Mouse (Mus musculus) pancreas, adult 10 weeks (tissue): Measurements from ENCODE around the gene AC141477.1. TPM values are rescaled to one million over a fixed set of nuclear protein-coding genes. Genes with fewer than 3 reads are reported as not detected.

ENCODE experiments used
- polyA plus RNA-seq: library from polyadenylated mRNA; stranded (reverse); fragments of 350-450 nt; fragmentation: Illumina TruSeq; extraction: RNeasy Lipid Tissue Mini Kit (QIAGEN cat#74804); gene quantifications from one replicate; pipeline ENCODE4 v1.2.3, GENCODE M21; 2015; ENCODE audit warnings: low read depth, low replicate concordance; ENCODE audit not compliant: insufficient read depth

AC141477.1 gene
- polyA plus RNA-seq = not detected

DNA sequence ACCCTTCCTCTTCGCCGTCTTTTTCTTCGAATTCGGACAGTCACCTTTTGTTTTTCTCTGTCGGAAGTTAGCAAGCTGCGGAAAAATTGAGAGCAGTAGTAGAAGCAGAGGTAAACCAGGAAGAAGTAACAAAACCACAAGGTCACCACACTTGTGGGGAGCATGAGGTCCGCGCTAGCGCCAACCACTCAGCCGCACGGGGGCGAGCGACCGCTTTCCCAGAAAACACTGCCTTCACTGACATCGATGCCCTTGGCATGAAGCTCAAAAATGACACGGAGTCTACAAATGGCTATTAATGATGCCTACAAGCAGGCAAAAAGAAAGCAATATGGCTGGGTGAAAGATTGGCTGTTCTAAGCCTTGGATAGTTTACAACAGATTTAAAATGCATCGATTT is at the start of gene AC141477.1:
TSS of gene AC141477.1 (minus strand) at position 164 of the 400 bp plus-strand sequence.

DNA sequence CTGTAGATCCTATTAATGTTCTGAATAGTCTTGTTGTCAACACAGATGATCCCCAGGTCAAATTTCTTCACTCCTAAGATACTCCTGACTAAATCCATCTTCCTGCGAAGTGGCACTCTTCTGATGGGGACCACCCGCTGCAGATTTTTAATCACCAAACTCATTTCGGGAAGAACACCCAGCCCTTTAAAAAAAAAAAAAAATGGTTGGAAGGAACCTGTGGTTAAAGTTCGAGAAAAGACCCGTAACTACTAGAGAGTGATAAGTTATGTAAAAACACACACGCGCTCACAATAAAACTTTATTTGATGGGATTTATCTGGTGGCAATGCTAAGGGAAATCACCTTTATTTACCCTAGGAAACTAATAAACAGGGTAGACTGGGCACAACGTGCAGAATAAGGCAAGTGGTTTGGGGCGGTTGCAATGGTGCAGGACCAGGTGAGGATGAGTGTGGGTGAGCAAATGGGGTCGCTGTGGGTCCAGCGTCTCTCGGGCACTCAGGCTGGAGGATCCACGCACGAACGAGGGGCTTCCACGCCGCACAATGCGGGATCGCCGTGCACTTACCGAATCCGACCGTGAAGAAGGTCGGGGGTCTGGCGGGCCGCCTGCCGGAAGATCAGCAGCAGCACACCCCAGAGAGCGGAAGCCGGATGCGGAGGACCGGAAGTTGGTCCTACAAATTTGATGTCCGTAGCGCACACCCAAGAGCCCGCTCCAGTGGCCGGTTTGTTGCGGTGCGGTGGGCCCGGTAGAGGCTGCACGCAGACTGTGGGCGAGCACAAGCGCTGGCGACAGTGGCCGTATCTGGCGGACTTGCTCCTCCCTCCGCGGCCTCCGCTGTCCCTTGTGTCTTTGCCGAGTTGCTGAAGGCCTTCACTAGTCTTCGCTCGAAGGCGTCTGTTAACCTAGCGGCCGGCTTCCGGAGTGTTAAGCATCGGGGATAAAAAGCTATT is 28.2 kb upstream of the AC141477.1 start, which contains the start of the genes Mcm3ap and Ybey:
TSS of gene Mcm3ap (plus strand) at position 725 of the 960 bp plus-strand sequence.
TSS of gene Ybey (minus strand) at position 912 of the 960 bp plus-strand sequence.

DNA sequence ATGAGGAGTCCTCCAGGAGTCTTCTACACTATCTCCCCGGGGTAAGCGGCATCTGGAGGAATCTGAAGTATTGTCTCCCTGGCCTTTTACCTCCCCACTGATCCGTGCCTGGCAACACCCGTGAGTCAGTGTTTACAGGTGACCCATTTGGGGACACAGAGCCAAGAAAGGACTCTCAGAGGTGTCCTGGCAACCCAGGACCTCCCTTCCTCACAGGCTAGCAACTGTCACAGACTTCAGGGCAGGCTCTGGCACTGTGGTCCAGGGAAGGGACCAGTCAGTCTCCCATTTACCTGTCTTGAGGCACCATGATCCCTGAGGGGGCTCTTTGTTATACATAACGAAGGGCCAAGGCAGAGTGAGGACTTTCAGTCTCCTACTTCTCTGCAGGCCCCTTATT is 8.6 kb upstream of the AC141477.1 start, which contains the start of gene 2610028H24Rik:
TSS of gene 2610028H24Rik (plus strand) at position 231 of the 400 bp plus-strand sequence.

DNA sequence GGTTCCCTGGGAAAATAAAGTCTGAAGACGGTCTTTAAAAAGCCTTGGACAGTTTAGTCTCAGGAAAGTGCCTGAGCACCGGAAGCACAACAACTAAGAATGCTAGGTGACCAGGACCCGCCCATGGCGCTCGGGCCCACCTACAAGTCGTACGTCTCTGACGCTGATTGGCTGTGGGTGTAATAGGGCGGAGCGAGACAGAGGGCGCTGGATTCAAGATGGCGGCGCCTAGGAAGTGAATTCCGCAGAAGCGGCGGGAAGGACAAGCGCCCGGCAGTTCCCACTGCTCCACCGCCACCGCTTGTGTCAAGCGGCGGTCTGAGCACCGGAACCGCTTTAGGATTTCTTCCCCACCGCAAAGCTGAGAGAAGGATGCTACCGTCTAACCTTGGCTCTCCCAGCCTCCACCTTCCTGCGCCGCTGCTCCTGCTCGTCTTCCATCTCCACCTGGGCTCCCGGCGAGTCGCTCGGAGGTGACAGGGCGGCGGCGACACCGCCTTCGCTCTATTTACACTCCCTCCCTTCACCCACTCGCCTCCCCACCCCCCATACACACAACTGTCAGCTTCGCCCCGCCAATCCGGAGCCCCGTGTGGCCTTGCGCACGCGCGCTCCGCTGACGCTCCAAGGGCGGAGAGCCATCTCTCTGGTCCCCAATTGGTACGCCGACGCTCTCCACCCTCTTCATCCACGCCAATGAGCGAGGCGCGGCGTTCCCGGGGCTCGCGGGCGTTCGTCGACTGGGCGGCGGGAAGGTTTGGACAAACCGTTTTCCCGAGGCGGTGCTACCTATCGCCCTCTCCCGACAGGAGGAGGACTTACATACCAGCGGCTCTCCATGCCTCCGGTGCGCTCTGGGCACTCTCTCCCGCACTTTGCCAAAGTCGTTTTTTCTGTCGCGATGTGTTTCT is 2.2 kb upstream of the AC141477.1 start, which contains the start of gene Pcnt:
TSS of gene Pcnt (minus strand) at position 609 of the 911 bp plus-strand sequence.

Other genes with a start within 250 kb of the AC141477.1 start
- gene Prmt2, start 202.6 kb downstream of the AC141477.1 start, polyA plus RNA-seq = 4.6 TPM
- 0.94 TPM for gene S100b, start 186.6 kb downstream of the AC141477.1 start, polyA plus RNA-seq
- 5.5 TPM for gene Dip2a, start 95.2 kb downstream of the AC141477.1 start, polyA plus RNA-seq
- 5.3 TPM for gene Pcnt, start 2.3 kb upstream of the AC141477.1 start, polyA plus RNA-seq
- not detected for gene 2610028H24Rik, start 8.6 kb upstream of the AC141477.1 start, polyA plus RNA-seq
- gene Mcm3ap, start 28.5 kb upstream of the AC141477.1 start, polyA plus RNA-seq = 10.2 TPM
- gene Ybey, start 28.7 kb upstream of the AC141477.1 start, polyA plus RNA-seq = 0.85 TPM
- 2.4 TPM for gene Lss, start 91.1 kb upstream of the AC141477.1 start, polyA plus RNA-seq
- not detected for gene Spatc1l, start 121.8 kb upstream of the AC141477.1 start, polyA plus RNA-seq
- not detected for gene Ftcd, start 135.2 kb upstream of the AC141477.1 start, polyA plus RNA-seq
- 28.1 TPM for gene Col6a2, start 183.2 kb upstream of the AC141477.1 start, polyA plus RNA-seq